Mouse (Mus musculus) CD4-positive, CD25-positive, alpha-beta regulatory T cell, adult 2 months (primary cell): ENCODE measurements at regions not wholly inside any gene's neighbourhood (a gene's known extent, or its start where the extent isn't known, plus 50 kb on each side); places are given as distances from the start of the nearest gene placed in this dataset.
A peak's percentile ranks its signal among the peaks of the same experiment; 100 is the strongest.

Source experiments
- DNase-seq: peaks from one replicate; pipeline ENCODE4 v3.0.0-alpha.2; 2012; ENCODE audit warnings: low read depth, low spot score

DNA sequence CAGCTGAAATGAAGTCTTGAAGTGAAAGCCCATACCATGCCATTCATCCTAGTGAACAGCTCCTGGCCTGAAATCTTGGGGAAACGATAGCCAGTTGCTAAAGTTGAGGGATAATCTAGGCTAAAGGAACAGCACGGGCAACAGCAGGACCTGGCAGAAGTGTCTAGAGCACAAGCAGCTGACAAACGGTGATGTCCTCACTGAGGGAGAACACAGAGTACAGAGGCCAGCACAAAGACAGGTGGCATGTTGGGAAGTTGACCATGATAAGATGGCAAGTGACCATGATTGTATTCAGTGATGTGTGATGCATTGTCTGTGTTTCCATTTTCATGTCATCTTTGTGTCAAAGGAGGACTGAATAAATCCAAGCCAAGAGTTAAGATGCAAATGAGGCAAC is 212.4 kb upstream of the Ntm start:
- no peak for DNase-seq

DNA sequence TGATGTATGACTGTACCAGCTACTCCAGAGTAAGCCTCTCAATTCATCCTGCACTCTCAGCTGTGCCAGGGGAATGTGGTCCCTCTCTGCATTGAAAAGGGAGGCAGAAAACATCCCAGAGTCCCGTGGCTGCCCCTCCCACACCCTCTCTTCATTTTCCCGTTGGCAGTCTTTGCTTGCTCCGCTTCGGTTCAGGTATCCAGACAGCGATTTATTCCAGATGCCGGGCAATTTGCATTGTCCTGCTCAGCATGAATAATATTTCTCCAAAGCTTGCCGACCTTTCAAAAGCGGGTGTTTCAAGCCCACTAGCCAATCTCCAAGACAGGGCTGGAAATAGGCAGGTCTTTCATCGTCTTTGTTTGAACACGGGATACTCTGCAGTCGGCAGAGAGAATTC is 220.5 kb upstream of the Ntm start:
- DNase-seq = no peak

DNA sequence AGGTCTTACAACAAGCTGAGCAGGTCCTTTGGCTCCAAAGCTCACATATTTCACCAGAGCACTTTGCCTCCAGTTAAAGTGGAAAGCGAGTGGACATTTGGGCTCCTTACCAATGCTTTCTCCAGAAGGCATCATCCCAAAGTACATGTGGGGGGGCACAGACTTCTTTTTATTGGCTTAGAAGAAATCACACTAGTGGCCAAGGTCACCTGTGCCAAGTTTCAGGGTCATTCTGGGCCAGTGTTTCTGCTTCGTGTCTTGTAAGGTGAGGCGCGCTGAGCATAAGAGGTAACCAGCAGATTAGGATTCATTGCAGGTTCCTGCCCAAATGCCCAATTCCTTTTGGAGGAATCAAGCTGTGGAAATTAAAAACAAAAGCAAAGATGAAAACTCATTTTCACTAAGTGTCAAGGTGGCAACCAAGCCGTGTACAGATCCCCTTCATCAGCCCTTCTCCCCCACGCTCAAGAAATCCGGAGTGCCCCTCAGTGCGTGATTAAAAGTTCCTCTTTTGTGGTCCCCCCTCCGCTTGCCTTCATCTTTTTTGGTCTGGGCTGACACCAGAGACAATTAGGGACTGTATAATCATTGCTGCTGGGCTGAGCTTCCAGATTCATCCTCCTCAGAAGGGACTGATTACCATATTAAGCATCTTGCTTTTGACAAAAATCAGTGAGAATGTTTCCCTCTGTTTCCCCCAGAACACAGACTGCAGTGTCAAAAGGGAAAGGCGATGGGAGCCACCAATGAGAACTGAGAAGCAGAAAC is 222.2 kb upstream of the Ntm start:
- DNase-seq = no peak

DNA sequence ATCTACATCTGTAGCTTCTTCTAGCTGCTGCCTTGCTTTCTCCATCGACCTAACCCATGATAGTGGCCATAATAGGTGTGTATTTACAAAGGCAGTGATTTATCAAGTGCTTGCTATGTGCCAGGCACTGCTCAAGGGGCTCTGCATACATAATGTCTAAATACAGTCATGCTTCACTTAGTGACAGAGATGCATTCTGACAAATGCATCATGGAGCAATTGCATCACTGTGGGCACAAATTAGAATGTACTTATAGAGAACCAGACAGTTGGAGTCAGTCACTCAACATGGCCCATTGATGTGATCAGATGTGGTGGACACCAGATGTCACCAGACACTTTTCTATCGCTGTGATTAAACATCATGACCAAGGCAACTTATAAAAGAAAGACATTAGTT is 223.3 kb upstream of the Ntm start:
- DNase-seq = no peak

DNA sequence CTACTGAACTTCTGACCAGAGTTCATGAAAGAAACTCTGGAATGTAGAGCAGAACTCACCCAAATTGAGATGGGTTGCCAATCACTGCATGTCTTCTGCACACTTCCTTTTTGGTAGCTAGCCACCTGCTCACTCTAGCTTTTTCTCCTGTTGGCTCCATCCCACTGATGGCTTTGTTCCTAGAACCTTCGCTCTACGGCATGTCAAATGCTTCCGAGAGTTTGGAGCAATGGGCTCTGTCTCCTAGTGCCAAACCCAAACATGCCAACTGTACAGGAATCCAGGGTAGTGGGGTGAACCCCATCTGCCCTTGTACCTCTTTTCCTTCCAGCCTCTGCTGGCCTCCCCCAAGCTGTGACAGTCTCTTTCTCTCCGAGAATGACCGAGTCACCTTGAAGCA is 227.1 kb upstream of the Ntm start:
- DNase-seq = no peak

DNA sequence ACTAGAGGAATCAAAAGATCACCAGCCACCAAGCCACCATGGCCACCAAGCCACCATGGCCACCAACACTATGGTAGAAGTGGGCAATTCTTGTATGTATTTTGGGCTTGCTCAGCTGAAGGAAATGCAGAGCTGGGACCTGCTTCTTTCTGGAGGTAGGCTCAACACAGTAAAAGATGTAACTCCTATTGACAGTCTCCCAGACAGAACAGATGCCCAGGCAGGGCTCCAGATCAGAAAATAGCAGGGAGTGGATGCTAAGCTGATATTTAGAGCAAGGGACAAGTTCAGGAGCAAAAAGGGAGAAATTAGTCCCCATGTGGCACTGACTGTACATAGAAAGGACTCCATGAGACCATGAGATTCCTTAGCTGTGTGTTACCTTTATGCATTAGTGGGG is 228.2 kb upstream of the Ntm start:
- DNase-seq = no peak

DNA sequence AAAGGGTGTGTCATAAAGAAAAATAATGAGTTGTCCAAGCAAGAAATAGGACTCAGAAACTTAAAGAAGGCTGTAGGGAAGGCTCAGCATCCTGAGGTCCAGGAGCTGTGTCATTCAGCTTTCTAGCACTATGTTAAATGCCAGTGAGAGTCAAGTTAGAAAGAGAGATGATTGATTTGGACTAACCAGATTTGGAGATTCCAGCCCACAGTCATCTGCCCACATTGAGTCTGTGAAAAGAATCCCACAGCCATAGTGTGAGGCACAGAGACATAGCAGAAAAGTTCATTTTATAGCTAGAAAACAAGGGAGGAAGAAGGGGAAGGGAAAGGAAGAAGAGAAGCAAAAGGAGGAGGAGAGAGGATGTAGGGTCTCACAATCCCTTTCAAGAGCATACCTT is 229.0 kb upstream of the Ntm start:
- DNase-seq = no peak

DNA sequence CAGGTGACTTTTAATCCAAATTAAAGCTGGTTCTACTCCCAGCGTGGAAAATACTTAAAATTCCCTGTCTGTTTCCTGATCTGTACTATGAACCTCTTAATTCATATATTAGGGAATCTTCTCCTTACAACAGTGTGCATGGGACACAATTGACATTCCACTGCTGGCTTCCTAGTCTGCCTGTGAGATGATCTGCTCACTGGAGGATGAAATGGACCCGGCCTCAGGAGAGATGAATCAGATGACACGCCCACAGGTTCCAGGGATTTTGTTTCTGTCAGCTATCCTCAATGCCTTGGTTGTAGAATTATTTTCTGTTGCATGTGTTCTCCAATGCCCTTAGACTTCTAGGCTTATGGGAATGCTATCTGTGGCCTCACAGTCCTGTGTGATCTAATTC is 231.9 kb upstream of the Ntm start:
- DNase-seq = no peak

DNA sequence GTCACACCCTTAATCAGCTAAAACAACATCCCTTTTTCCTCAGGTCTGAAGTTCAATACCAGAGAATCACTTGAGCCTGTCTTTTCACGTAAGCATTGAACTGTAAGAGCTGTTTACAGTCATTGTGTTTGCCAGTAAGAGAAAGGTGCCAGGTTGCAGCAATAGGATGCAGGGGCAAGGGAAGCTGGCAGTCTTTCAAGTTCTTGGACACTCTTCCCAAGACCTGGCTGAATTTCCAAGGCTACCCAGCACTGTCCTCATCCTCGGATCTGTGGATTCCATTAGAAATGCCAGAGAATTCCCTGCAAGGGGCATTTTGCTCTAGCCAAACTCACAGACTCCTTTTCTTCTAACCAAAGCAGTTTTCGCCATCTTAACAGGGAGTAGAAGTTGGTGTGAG is 224.5 kb upstream of the Snx19 start:
- no peak for DNase-seq

DNA sequence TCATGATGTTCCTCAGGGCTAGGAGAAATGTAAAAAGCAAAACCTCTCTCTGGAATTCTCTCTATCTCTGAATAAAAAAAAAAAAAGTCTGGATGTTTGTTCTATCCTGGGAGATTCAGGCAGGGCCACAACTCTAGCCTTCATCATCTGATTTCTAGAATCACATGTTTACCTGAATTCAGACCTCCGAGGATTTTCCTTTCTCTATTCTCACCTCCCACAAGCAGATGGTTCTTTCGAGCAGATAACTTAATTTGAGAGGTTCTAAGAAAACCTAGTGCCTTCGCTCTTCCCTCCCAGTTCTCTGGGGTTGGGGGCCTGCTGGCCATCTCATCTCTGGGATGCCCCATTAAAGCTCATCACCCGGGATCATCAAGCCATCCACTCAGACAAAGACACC is 219.3 kb upstream of the Snx19 start:
- no peak for DNase-seq

DNA sequence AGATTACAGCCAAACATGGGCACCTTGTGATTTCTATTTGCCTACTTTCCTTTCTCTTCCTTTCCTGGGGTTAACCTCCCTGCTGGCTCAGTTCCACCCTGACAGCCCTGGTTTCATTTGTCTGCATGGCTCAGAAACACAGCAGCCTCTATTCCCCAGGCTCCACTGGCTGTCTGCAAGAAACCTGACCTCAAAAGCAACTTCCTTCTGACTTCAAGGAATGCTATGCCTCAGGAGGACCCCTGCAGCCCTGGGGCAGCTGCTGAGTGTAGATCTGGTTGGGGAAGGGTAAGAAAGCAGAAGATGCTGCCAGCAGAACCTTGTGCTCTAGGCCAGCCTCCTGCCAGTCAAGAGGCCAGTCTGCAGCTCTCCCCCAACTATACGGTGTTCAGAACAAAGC is 217.1 kb upstream of the Snx19 start:
- DNase-seq = no peak

DNA sequence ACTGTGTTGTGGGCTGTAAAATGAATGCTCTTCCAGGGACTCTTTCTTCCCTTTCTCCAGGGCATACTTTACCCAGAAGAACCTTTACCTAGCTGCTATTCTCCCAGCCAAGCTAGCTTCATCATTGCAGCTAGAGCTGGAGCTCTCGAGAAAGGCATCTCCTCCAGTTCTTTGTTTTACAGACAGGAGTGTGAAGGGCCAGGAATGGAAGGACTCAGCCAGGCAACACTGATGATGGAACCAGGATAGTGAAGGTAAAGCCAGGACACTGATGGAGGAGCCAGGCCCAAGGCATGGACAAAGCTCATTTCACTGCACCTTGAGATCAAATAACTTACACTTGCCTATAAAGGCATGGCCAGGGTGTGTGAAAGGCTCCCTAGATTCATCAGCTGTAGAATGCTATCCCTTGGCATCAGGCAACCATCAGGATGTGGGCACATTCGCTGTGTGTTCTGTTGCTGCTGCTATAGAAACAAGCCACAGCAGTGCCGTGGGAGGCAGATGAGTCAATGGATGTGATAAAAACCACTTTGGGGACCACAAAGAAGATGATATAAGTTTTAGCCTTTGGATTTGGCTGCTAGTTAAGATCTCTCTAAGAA is 214.3 kb upstream of the Snx19 start:
- DNase-seq = no peak

DNA sequence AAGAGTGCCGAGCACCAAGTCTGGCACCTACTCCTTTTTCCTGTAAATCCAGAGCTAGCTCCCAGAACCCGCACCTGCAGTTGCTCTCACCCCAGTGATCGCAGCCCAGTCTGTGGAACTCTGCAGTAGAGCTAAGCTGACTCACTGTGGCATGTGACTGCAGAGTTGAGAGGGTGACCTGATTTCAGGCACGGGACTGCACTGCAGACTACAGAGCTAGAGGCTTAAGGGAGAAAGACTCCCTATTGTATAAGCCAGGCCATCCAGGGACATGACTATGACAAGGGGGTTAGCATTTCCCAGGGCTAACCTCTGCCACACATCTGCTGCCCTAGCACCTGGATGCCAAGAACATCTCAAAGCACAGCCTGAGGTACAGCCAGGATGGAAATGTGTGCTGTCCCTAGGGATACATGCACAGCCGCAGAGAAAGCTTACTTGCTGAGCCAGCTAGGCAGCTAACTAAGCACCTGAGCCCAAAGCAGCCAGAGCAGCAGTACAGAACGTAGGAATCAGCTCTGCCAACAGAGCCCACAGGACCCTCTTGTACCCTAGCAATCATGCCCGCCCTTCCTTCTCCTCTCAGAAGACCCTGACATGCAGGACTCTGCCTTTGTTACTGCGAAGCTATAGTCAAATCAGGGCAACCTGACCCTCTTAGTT is 192.3 kb upstream of the Snx19 start:
- DNase-seq = no peak

DNA sequence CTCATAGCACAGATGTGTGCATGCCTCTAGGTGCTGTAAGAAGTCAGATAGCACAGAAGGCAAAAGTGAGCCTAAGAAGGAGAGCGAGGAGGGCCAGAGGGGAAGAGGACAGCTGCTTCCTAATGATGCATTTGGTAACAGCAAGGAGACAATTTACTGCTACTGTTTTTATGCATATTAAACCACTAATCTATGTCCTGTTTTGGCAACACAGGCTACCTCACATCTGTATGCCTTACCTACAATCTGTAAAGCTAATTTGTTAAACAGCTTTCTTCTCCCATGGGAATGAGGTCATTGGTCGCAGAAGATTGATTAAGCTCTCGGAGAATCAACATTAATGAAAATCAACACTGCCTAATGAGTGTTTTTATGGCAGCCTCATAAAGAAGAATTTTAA is 191.1 kb upstream of the Snx19 start:
- DNase-seq = no peak

DNA sequence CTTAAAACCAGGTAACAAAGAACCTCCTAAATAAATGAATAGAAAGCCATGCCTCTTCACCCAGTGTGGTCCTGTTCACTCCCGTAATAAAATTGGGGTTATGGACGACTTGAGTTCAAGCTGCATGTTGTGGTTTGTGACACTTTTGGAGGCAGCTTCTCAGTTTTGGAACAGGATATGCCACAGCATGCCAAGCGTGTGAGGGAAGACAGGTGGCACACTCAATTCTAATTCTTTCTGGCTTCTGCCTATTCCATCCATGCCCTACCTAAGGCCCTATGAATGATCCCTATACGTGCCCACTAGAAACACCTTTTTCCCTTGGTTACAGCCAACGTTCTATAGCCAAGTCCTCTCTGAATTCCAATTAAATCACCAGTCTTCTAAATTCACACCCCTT is 184.8 kb upstream of the Snx19 start:
- no peak for DNase-seq

DNA sequence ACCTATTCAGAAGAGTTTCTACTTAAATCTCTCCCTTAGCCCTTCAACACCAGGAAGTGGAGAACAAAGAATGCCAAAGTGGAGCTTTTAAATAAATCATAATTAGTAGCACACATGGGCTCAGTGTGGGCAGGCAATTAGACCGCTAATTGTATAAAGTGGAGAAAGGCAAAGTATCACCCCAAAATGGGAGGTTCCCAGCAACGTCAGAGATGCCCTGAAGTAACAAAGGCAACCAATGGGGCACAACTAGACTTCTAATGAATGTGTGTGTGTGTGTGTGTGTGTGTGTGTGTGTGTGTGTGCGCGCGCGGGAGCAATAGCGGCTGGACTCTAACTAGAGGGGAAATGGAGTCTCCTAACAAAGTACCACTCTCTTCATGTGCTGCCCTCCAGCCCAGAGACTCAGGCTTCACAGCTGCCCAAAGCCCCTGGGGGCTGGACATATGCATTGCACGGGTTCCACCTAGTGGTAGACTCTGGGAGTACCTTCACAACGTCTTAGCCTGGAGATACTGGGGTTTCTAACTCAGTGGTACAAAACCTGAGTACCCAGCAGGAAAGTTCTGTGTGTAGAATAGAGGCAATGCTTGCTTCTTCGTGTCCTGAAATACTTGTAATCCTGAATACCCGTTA is 162.3 kb upstream of the Snx19 start:
- peak; percentile 0 for DNase-seq

DNA sequence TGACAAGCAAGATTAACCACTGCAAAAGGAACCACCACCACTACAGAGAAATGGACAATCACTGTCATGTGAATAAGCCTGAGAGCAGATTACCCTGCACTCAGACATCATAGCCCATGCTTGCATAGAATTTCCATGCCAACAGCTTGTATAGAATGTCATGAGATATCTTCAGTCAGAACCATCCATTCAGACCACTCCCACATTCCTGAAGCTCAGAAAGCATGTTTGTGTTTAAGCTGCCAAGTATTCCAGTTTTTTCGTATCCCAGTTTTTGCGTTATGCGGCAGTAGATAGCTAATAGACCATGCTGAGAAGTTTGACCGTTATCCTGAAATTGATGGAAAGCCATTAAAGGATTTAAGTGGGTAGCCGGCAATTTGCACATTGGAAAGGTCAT is 155.8 kb upstream of the Snx19 start:
- DNase-seq = no peak

DNA sequence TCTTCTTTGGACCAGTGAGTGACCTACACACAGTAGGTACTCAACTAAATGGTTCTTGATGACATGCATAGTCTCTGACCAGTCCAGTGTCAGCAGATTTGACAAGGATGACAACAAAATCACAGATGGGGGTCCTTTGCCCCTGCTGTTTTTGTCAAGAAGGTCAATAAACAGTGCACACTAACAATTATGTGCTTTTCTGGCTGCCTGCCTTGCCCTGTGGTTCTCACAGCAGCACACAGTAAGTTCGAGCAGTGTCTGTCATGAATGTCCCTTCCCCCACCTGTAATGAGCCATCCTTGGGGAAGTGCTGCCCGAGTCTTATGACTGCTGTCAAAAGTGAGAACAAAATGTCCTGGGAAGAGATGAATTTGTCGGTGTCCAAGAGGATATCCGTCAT is 153.1 kb upstream of the Snx19 start:
- no peak for DNase-seq

DNA sequence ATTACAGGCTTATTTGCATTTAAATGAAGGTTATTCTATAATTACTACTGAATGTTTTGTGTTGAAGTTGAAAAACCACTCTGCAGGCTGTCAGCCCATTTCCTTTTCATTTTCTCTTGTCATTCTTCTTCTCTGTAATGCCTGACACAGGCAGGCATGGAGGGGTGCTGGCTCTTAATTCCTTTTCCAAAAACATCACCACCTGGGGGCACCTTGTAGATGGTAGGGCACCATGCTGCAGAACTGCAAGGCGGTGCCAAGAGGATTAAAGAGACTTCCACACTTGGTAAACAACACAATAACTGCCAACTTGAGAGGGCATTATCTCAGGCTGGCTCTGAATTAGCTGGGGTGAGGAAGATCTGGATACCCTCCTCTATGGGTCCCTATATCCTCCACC is 148.7 kb upstream of the Snx19 start:
- no peak for DNase-seq

DNA sequence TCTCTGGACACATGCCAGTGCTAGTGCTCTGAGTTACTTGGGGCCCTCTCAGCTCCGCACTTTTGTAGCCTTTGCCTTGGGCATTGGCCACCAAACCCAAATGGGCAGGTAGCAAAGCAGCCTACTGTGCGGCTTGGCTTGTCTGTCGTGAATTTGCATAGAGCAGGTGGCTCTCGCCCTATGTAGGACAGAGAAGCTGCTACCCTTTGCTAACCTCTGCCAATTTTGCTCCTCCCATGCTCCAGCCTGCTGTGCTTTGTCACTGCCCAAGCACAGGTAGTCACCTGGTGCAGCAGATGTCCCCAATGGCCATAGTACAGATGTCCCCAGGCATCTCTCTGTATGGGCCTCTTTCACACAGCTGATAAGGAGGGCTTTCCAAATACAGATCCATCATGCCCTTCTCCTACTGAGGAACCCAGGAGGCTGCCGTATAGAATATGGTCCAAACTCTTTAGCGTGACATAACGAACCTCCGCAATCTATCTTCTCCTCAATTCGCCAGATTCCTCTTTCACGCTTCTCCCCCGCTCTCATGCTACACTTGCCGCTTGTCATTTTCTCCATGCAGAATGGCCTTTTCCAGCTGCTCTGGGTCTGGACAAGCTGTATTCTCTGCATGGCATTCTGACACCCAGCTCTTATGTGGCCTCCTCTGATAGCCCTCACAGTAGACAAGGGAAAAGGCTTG is 143.7 kb upstream of the Snx19 start:
- DNase-seq = no peak

DNA sequence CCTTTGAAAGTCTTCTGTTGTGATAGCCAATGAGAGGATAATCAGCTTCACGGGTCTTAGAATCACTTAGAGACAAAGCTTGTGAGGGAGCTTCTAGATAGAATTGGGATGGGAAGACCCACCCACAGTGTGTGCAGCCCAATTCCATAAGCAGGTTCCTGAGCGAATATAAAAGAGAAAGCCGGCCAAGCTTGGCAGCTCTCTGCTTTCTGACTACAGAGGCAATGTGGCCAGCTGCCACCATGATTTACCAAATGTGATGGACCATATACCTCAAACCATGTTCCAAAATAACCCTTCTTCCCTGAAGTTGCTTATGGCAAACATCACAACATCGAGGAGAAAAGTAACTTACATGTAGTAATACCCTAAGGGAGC is 143.1 kb upstream of the Snx19 start:
- no peak for DNase-seq
